Mouse (Mus musculus) testis, adult 2 months (tissue): Measurements from ENCODE around the gene Ext2.

Experiments used
- CTCF ChIP-seq: fragments of 200-500 bp; IDR thresholded peaks from 2 replicates; pipeline ENCODE4 v1.5.1; 2012; ENCODE audit warnings: low read depth, mild to moderate bottlenecking, inconsistent platforms, low read length, moderate library complexity; ENCODE audit not compliant: control insufficient read depth, insufficient read depth, insufficient replicate concordance
- POLR2A ChIP-seq: fragments of 200-500 bp; IDR thresholded peaks from 2 replicates; pipeline ENCODE4 v1.6.1; 2012; ENCODE audit warnings: low read depth, mild to moderate bottlenecking, inconsistent platforms, low read length, moderate library complexity; ENCODE audit not compliant: control insufficient read depth

DNA sequence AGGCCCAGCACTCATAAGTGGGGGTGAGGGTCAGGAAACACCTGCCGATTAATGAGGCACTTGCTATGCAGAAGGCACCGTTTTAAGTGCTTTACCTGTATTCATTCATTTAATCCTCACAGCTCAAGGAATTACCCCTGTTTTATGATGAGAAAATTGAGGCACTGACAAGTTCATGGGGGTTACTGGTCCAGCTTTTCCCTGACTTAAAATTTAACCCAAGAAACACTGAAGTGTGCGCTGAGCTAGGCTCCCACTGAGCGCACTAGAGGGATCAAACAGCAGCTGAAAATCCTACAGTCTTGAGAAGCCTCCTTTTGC lies 49.6 kb downstream of the Ext2 start:
- no peak for TF ChIP-seq CTCF
- TF ChIP-seq POLR2A: no peak
